Comparison of ENCODE assay signal across 21 mouse cellular contexts in the genomic region with DNA sequence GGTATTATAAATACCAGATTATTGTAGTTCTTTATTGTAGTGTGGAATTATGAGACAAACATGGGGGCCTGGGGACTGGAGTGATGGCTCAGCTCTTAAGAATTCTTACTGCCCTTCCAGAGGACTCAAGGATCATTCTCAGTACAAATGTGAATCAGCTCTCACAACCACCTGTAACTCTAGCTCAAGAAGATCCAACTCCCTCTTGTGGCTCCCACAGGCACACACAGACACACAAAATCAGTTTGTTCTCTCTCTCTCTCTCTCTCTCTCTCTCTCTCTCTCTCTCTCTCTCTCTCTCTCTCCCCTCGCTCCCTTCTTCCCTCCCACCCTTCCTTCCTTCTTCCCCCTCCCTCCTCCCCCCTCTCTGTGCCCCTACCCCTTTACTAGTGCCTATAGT.
DNase-seq lines count a peak whose midpoint lies in the region; ATAC-seq and TF ChIP-seq lines count a peak whose summit lies in the region.
"Had no signal": no experiment of that assay in that cellular context is flagged by ENCODE, and none has a peak within 500 bp of the region (broad histone marks: within the 10 kb centered on the region; RNA-seq: fewer than 3 reads in every experiment).

No protein-coding gene starts in this region.

- no peaks in the 10 kb centered on the region for H3K9me3 ChIP-seq in liver, postnatal 0 days (ENCODE audit: low read length)
- H3K9me3 ChIP-seq in liver, embryonic 11.5 days (ENCODE audit: control insufficient read depth, low read length), result no peaks in the 10 kb centered on the region
- H3K9me3 ChIP-seq: forebrain, embryonic 10.5 days; G1E; heart, embryonic 10.5 days; hindbrain, embryonic 13.5 days; lung, embryonic 15.5 days had no signal

- 86% methylated on average over 1 of the region's 1 CpGs for WGBS in liver, postnatal 0 days (ENCODE audit: insufficient replicate concordance)
- WGBS in liver, embryonic 11.5 days, result 69% methylated on average over 1 of the region's 1 CpGs
- WGBS in cerebellum, adult 2 months, result 43% methylated on average over 1 of the region's 1 CpGs

- H3K4me2 ChIP-seq in liver, postnatal 0 days (ENCODE audit: low read depth, low read length), result no peak overlapping the region
- H3K4me2 ChIP-seq in liver, embryonic 11.5 days, result no peak overlapping the region
- H3K4me2 ChIP-seq: hindbrain, embryonic 13.5 days; lung, embryonic 15.5 days had no signal

- no peak for ATAC-seq in CD4-positive, CD25-positive, alpha-beta regulatory T cell, adult 4 months
- ATAC-seq in liver, postnatal 0 days, result no peak
- no peak for ATAC-seq in liver, embryonic 11.5 days (replicated peaks; ENCODE audit: low FRiP score)
- ATAC-seq in megakaryocyte-erythroid progenitor cell, adult 5-6 weeks (replicated peaks; ENCODE audit: low FRiP score, low TSS enrichment, poor library complexity, severe bottlenecking), result 0 out of 2 replicates have a peak, but pooled peaks have one; percentile 36
- ATAC-seq: midbrain, embryonic 16.5 days had no signal

- no peak overlapping the region for H3K9ac ChIP-seq in liver, postnatal 0 days (replicated peaks)
- no peak overlapping the region for H3K9ac ChIP-seq in liver, embryonic 11.5 days (ENCODE audit: low read depth, low read length)
- H3K9ac ChIP-seq: hindbrain, embryonic 13.5 days; lung, embryonic 15.5 days had no signal

- DNase-seq in CD4-positive, CD25-positive, alpha-beta regulatory T cell, adult 2 months (ENCODE audit: low read depth, low spot score), result peak; percentile 31
- DNase-seq in liver, postnatal 0 days, result no peak
- no peak for DNase-seq in liver, embryonic 11.5 days (ENCODE audit: low spot score)
- peak; percentile 5 for DNase-seq in MEL-GATA-1-ER (ENCODE audit: extremely low read depth, low read depth)
- DNase-seq in frontal cortex, postnatal 25 days (ENCODE audit: low spot score in 2 of 2), result no peak
- no peak for DNase-seq in cerebellum, adult 2 months
- DNase-seq: adrenal gland, postnatal 14 days; cerebellum, adult 9-10 months; heart, postnatal 14 days; kidney, adult 18-20 months; kidney, postnatal 25 days; right cerebral cortex, postnatal 14 days; thymus, postnatal 36 days had no signal

- peak; percentile 26; the same call in 1 of the 2 replicates for TF ChIP-seq CTCF in liver, postnatal 0 days (IDR thresholded peaks at IDR 0.05; ENCODE audit: low read depth)
- no peak for TF ChIP-seq CTCF in cerebellum, adult 2 months (IDR thresholded peaks at IDR 0.05; ENCODE audit: borderline replicate concordance, insufficient read depth, low read depth, low read length)

- no peak for TF ChIP-seq POLR2A in cerebellum, adult 2 months (IDR thresholded peaks at IDR 0.05; ENCODE audit: borderline replicate concordance, insufficient read depth, low read length)

- H3K4me3 ChIP-seq in liver, postnatal 0 days (ENCODE audit: low read depth, low read length), result no peak overlapping the region
- no peak overlapping the region for H3K4me3 ChIP-seq in liver, embryonic 11.5 days (ENCODE audit: low read depth, low read length)
- H3K4me3 ChIP-seq in cerebellum, adult 2 months (replicated peaks; ENCODE audit: insufficient read depth, low read depth, low read length), result no peak overlapping the region
- H3K4me3 ChIP-seq: forebrain, embryonic 10.5 days; heart, embryonic 10.5 days; hindbrain, embryonic 13.5 days; lung, embryonic 15.5 days had no signal

- TF ChIP-seq EP300 in liver, postnatal 0 days (IDR thresholded peaks at IDR 0.05; ENCODE audit: low read depth), result no peak

- no peaks in the 10 kb centered on the region for H3K4me1 ChIP-seq in liver, postnatal 0 days (ENCODE audit: insufficient read depth)
- H3K4me1 ChIP-seq in liver, embryonic 11.5 days (replicated peaks; ENCODE audit: control insufficient read depth, insufficient read depth, low read length), result no peaks in the 10 kb centered on the region
- no peaks in the 10 kb centered on the region for H3K4me1 ChIP-seq in cerebellum, adult 2 months (ENCODE audit: control insufficient read depth, insufficient read depth, low read length)
- H3K4me1 ChIP-seq: forebrain, embryonic 10.5 days; heart, embryonic 10.5 days; hindbrain, embryonic 13.5 days; lung, embryonic 15.5 days had no signal

- peaks cover 17% of the 10 kb centered on the region; the same call in 1 of the 2 replicates for H3K36me3 ChIP-seq in liver, postnatal 0 days (replicated peaks; ENCODE audit: insufficient read depth, low read length)
- H3K36me3 ChIP-seq in liver, embryonic 11.5 days (ENCODE audit: control insufficient read depth, insufficient read depth, low read length), result no peaks in the 10 kb centered on the region
- H3K36me3 ChIP-seq: forebrain, embryonic 10.5 days; heart, embryonic 10.5 days; hindbrain, embryonic 13.5 days; lung, embryonic 15.5 days had no signal

- no peaks in the 10 kb centered on the region for H3K27me3 ChIP-seq in liver, postnatal 0 days (ENCODE audit: insufficient read depth, low read length)
- H3K27me3 ChIP-seq in liver, embryonic 11.5 days (replicated peaks; ENCODE audit: control insufficient read depth, insufficient read depth, low read length), result no peaks in the 10 kb centered on the region
- no peaks in the 10 kb centered on the region for H3K27me3 ChIP-seq in cerebellum, adult 2 months (ENCODE audit: control insufficient read depth, insufficient read depth, low read length)
- H3K27me3 ChIP-seq: hindbrain, embryonic 13.5 days; lung, embryonic 15.5 days had no signal

- H3K27ac ChIP-seq in liver, postnatal 0 days (ENCODE audit: low read depth), result no peak overlapping the region
- no peak overlapping the region for H3K27ac ChIP-seq in liver, embryonic 11.5 days (ENCODE audit: low read depth, low read length)
- no peak overlapping the region for H3K27ac ChIP-seq in cerebellum, adult 2 months (ENCODE audit: insufficient read depth, low read length)
- H3K27ac ChIP-seq: forebrain, embryonic 10.5 days; heart, embryonic 10.5 days; hindbrain, embryonic 13.5 days; lung, embryonic 15.5 days had no signal

Comparison
In these comparisons a context has a peak if more than half of its experiments do, and no peak if none do; other contexts are left out.
1. DNase-seq: peak in CD4-positive, CD25-positive, alpha-beta regulatory T cell, adult 2 months (single experiment) and MEL-GATA-1-ER (single experiment); none in liver, postnatal 0 days (single experiment), liver, embryonic 11.5 days (single experiment), frontal cortex, postnatal 25 days (0 of 2) and cerebellum, adult 2 months (0 of 2).